ENCODE assay signal across 16 mouse cellular contexts in genomic region chr12:80527727-80528389, GRCm38 (mm10). TPM values are rescaled to one million over a fixed set of nuclear protein-coding genes. Genes with fewer than 3 reads are reported as not detected.
DNase-seq lines count a peak whose midpoint lies in the region; ATAC-seq lines count a peak whose summit lies in the region.
"Had no signal": no experiment of that assay in that cellular context is flagged by ENCODE, and none has a peak within 500 bp of the region (broad histone marks: within the 10 kb centered on the region; RNA-seq: fewer than 3 reads in every experiment).

No protein-coding gene starts in this region.

- peak overlapping the region; percentile 16; the same call in 1 of the 2 replicates for H3K27ac ChIP-seq in forebrain, embryonic 16.5 days (ENCODE audit: low read length)
- H3K27ac ChIP-seq: limb, embryonic 12.5 days had no signal

- no peak overlapping the region for H3K4me3 ChIP-seq in forebrain, embryonic 16.5 days (replicated peaks; ENCODE audit: low read length)
- H3K4me3 ChIP-seq: erythroblast, embryonic 14.5 days; limb, embryonic 12.5 days; midbrain, embryonic 12.5 days had no signal

- ATAC-seq in forebrain, embryonic 16.5 days: peak; percentile 52
- no peak for ATAC-seq in megakaryocyte-erythroid progenitor cell, adult 5-6 weeks (replicated peaks; ENCODE audit: low FRiP score, low TSS enrichment, poor library complexity, severe bottlenecking)

- no peak overlapping the region for H3K9ac ChIP-seq in forebrain, embryonic 16.5 days (replicated peaks; ENCODE audit: low read depth, low read length)
- H3K9ac ChIP-seq: limb, embryonic 12.5 days; lung, embryonic 14.5 days; midbrain, embryonic 12.5 days had no signal

- no peaks in the 10 kb centered on the region for H3K36me3 ChIP-seq in forebrain, embryonic 16.5 days (ENCODE audit: control insufficient read depth, insufficient read depth)
- H3K36me3 ChIP-seq: limb, embryonic 12.5 days; midbrain, embryonic 12.5 days had no signal

- no peak overlapping the region for H3K4me2 ChIP-seq in forebrain, embryonic 16.5 days (ENCODE audit: low read length)
- H3K4me2 ChIP-seq: limb, embryonic 12.5 days; lung, embryonic 14.5 days; midbrain, embryonic 12.5 days had no signal

- no peaks in the 10 kb centered on the region for H3K9me3 ChIP-seq in forebrain, embryonic 16.5 days (ENCODE audit: control insufficient read depth, low read length)
- H3K9me3 ChIP-seq: limb, embryonic 12.5 days; midbrain, embryonic 12.5 days had no signal

- peaks cover 20% of the 10 kb centered on the region for H3K4me1 ChIP-seq in forebrain, embryonic 16.5 days (replicated peaks; ENCODE audit: control insufficient read depth, insufficient read depth, low read length)

- H3K27me3 ChIP-seq in forebrain, embryonic 16.5 days (replicated peaks; ENCODE audit: control insufficient read depth, insufficient read depth, low read length): no peaks in the 10 kb centered on the region
- H3K27me3 ChIP-seq: midbrain, embryonic 12.5 days had no signal

- 54% methylated on average over 5 of the region's 5 CpGs for WGBS in forebrain, embryonic 16.5 days

- peak; percentile 60 for DNase-seq in right cerebral cortex, adult 18-20 months
- DNase-seq in right cerebral cortex, postnatal 14 days: no peak
- peak; percentile 46 to 51 for DNase-seq in layer of hippocampus, adult 8-10 months (ENCODE audit: low spot score in 2 of 2)
- DNase-seq in telencephalon, adult 2 months (ENCODE audit: low read depth, low spot score): peak; percentile 70
- no peak for DNase-seq in adrenal gland, adult 8-10 months
- DNase-seq: heart, adult 18-20 months; heart, postnatal 36 days; lung, embryonic 14.5 days; thymus, postnatal 4 days had no signal

RNA-seq across cellular contexts. Expression of gene Galnt16, which starts 9.8 kb away (rescaled TPM):
- 22.4 and 28.5 TPM in 2 replicates for polyA plus RNA-seq in forebrain, embryonic 16.5 days (2015; fragmentation: Nextera tagmentation; extraction: Ambion mirVana)
- total RNA-seq in layer of hippocampus, adult 8-10 months (2022): 100 to 1,000 TPM; 164 to 194 (median 183) TPM
- total RNA-seq in adrenal gland, adult 8-10 months (2022): 10 to 100 TPM in 1 of 4 experiments, 1 to 10 TPM in 3; 9.3 to 14.4 (median 9.6) TPM
- not detected in 2 replicates for total RNA-seq in megakaryocyte-erythroid progenitor cell, adult 5-6 weeks (2014; fragmentation: Nextera tagmentation)
- total RNA-seq in megakaryocyte-erythroid progenitor cell, adult 5-6 weeks (2017): not detected in 2 replicates
- total RNA-seq: CH12.LX; common myeloid progenitor, adult 5-6 weeks had no signal

Comparison
In these comparisons a context has a peak if more than half of its experiments do, and no peak if none do; other contexts are left out.
1. DNase-seq: peak in right cerebral cortex, adult 18-20 months (single experiment), layer of hippocampus, adult 8-10 months (2 of 2) and telencephalon, adult 2 months (single experiment); none in right cerebral cortex, postnatal 14 days (single experiment) and adrenal gland, adult 8-10 months (single experiment).
2. RNA of gene Galnt16, which starts 9.8 kb away (total RNA-seq): 164 to 194 TPM in layer of hippocampus, adult 8-10 months; 9.3 to 14.4 TPM in adrenal gland, adult 8-10 months and not detected in megakaryocyte-erythroid progenitor cell, adult 5-6 weeks; every median in the first group is over 10 times any median in the second.